Mouse (Mus musculus): ENCODE data around the gene Dcaf6.

DNA sequence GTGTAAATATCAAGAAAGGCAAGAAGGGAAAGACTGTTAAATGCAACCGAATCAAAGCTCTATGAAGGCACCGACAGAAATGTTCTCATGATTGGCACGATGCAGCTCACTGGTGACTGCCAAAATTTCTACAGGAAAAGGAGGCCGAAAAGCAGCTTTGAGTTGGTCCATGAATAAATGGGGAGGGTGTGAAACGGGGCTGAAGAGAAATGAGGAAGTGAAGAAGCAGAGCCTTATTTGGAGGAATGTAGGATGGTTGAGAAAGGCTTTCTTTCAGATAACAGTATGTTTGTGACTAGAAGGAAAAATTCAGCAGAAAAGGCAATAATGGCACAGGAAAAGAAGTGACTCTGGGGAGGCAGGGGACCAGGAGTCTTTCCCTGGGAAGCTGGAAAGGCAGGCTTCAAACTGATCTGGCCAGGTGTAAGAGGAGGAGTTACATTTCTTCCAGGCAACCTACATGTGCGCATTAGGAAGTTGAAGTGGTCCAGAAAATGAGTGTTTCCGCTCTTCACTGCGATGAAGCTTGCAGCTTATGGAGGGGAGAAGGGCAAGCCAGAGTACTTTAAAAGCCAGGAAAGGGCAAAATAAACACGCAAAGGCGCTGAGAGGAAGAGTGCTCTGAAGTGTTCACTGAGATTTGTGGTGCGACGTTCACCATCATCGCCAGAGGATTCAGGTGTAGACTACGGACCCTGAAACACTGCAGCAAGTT is 74.3 kb downstream of the Dcaf6 start:
- TF ChIP-seq CTCF (IDR thresholded peaks at IDR 0.05; ENCODE audit: control insufficient read depth, insufficient read depth, low read length) (no peak), POLR2A (IDR thresholded peaks at IDR 0.05; ENCODE audit: borderline replicate concordance, control insufficient read depth, low read depth, low read length) (no peak)

Measured in bone marrow, adult 2 months (tissue).